Mouse (Mus musculus): ENCODE measurements at regions not wholly inside any gene's neighbourhood (a gene's known extent, or its start where the extent isn't known, plus 50 kb on each side); places are given as distances from the start of the nearest gene placed in this dataset.

- DNase-seq (ENCODE audit: low spot score in 2 of 2), result no peak
These were observed 281.5 kb downstream of the Insig2 start for GRCm38 (mm10) chr1:121050695-121051495.

- no peak for DNase-seq (ENCODE audit: low spot score in 2 of 2)
These were observed 280.8 kb downstream of the Insig2 start for GRCm38 (mm10) chr1:121051496-121052119.

- DNase-seq (ENCODE audit: low spot score in 2 of 2), result no peak
These were observed 280.3 kb downstream of the Insig2 start for GRCm38 (mm10) chr1:121052120-121052501.

- DNase-seq (ENCODE audit: low spot score in 2 of 2), result peak in 1 of 2 experiments; percentile 10
These were observed 278.7 kb downstream of the Insig2 start for GRCm38 (mm10) chr1:121053692-121054091.

- DNase-seq (ENCODE audit: low spot score in 2 of 2), result no peak
These were observed 257.8 kb downstream of the Insig2 start for GRCm38 (mm10) chr1:121074569-121074968.

- DNase-seq (ENCODE audit: low spot score in 2 of 2), result no peak
These were observed 249.6 kb downstream of the Insig2 start for GRCm38 (mm10) chr1:121082839-121083238.

GRCm38 (mm10) chr1:121085101-121085727 lies 247.2 kb downstream of the Insig2 start:
- no peak for DNase-seq (ENCODE audit: low spot score in 2 of 2)

- DNase-seq (ENCODE audit: low spot score in 2 of 2), result no peak
These were observed 245.1 kb downstream of the Insig2 start for GRCm38 (mm10) chr1:121087124-121087887.

GRCm38 (mm10) chr1:121090628-121091027 lies 241.8 kb downstream of the Insig2 start:
- DNase-seq (ENCODE audit: low spot score in 2 of 2), result no peak

- DNase-seq (ENCODE audit: low spot score in 2 of 2), result no peak
These were observed 239.5 kb downstream of the Insig2 start for GRCm38 (mm10) chr1:121092870-121093269.

GRCm38 (mm10) chr1:121096551-121097550 lies 235.5 kb downstream of the Insig2 start:
- DNase-seq (ENCODE audit: low spot score in 2 of 2), result peak; percentile 40 to 59

GRCm38 (mm10) chr1:121111776-121112344 lies 220.5 kb downstream of the Insig2 start:
- no peak for DNase-seq (ENCODE audit: low spot score in 2 of 2)

- DNase-seq (ENCODE audit: low spot score in 2 of 2), result no peak
These were observed 219.9 kb downstream of the Insig2 start for GRCm38 (mm10) chr1:121112464-121112863.

GRCm38 (mm10) chr1:121116626-121117025 lies 215.8 kb downstream of the Insig2 start:
- no peak for DNase-seq (ENCODE audit: low spot score in 2 of 2)

GRCm38 (mm10) chr1:121123436-121123835 lies 209.0 kb downstream of the Insig2 start:
- DNase-seq (ENCODE audit: low spot score in 2 of 2), result no peak

GRCm38 (mm10) chr1:121136284-121136683 lies 196.1 kb downstream of the Insig2 start:
- no peak for DNase-seq (ENCODE audit: low spot score in 2 of 2)

GRCm38 (mm10) chr1:121136846-121137245 lies 195.5 kb downstream of the Insig2 start:
- DNase-seq (ENCODE audit: low spot score in 2 of 2), result no peak

GRCm38 (mm10) chr1:121144981-121145380 lies 187.4 kb downstream of the Insig2 start:
- DNase-seq (ENCODE audit: low spot score in 2 of 2), result no peak

- no peak for DNase-seq (ENCODE audit: low spot score in 2 of 2)
These were observed 178.9 kb downstream of the Insig2 start for GRCm38 (mm10) chr1:121153476-121153875.

- DNase-seq (ENCODE audit: low spot score in 2 of 2), result no peak
These were observed 177.8 kb downstream of the Insig2 start for GRCm38 (mm10) chr1:121154616-121155015.
